Mouse (Mus musculus) hindbrain, postnatal 0 days (tissue): ENCODE measurements at regions not wholly inside any gene's neighbourhood (a gene's known extent, or its start where the extent isn't known, plus 50 kb on each side); places are given as distances from the start of the nearest gene placed in this dataset.
A peak's percentile ranks its signal among the peaks of the same experiment; 100 is the strongest.

ENCODE experiments used
- ATAC-seq: fragments of 200-750 bp; cut with Nextera tagmentation; 2 replicates; pipeline ENCODE4 v1.8.0; 2017; ENCODE audit warnings: mild to moderate bottlenecking, moderate TSS enrichment, moderate library complexity
- DNase-seq: peaks from one replicate; pipeline ENCODE4 v3.0.0-alpha.2; 2015; ENCODE audit warnings: low spot score
- H3K27ac ChIP-seq: fragments of 300-500 bp; sonication (generic); 2 replicates; pipeline ENCODE4 v1.5.1; 2014; ENCODE audit warnings: mild to moderate bottlenecking
- H3K27me3 ChIP-seq: fragments of 300-500 bp; sonication (generic); 2 replicates; pipeline ENCODE4 v1.6.1; 2014; ENCODE audit warnings: low read length, mixed read lengths; ENCODE audit not compliant: insufficient read depth
- H3K36me3 ChIP-seq: fragments of 300-500 bp; sonication (generic); 2 replicates; pipeline ENCODE4 v1.6.1; 2014; ENCODE audit warnings: low read length, mixed read lengths; ENCODE audit not compliant: insufficient read depth
- H3K4me1 ChIP-seq: fragments of 300-500 bp; sonication (generic); 2 replicates; pipeline ENCODE4 v1.6.1; 2014; ENCODE audit warnings: antibody characterized with exemption, low read length, mixed read lengths; ENCODE audit not compliant: insufficient read depth
- H3K4me2 ChIP-seq: fragments of 300-500 bp; sonication (generic); 2 replicates; pipeline ENCODE4 v1.6.1; 2014; ENCODE audit warnings: low read depth, mild to moderate bottlenecking, low read length, moderate library complexity, mixed read lengths
- H3K4me3 ChIP-seq: fragments of 300-500 bp; sonication (generic); 2 replicates; pipeline ENCODE4 v1.5.1; 2014; ENCODE audit warnings: low read length
- H3K9ac ChIP-seq: fragments of 300-500 bp; sonication (generic); replicated peaks from 2 replicates; pipeline ENCODE4 v1.6.1; 2014; ENCODE audit warnings: mild to moderate bottlenecking, low read length, moderate library complexity, mixed read lengths
- H3K9me3 ChIP-seq: fragments of 300-500 bp; sonication (generic); 2 replicates; pipeline ENCODE4 v1.6.1; 2016; ENCODE audit warnings: low read length, mixed read lengths
- CTCF ChIP-seq: IDR thresholded peaks from 2 replicates; pipeline ENCODE4 v1.5.1; 2016; ENCODE audit warnings: antibody characterized with exemption, control low read depth, low read depth
- WGBS: fragments of 180-500 bp; shearing (Covaris S2); extraction: QIAGEN DNeasy Blood & Tissue Kit; methylation state at CpG from one replicate; pipeline ENCODE4 v1.1.7; 2014; 5-methylcytosine and 5-hydroxymethylcytosine counted together

DNA sequence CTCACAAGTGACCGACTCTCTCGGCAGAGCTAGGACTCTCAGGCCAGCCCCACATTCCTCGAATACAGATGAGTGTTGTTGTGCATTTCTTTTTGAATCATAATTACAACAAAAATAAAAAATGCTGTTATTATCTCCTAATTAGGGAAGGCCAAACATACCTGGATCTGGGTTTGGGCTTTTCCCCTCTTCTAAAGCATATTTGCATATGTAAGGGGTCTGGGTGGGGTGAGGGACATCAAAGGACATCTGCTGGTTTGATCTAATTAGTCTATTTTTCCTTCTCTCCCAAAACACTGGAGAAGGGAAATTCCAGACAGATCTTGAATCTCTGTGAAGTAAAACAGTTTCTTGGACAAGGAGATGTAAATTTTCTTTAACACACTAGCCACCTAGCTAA lies 85.3 kb downstream of the Tfap2a start:
- no peak for ATAC-seq
- Histone ChIP-seq H3K4me1 (no peaks in the 10 kb centered on the region), H3K9me3 (no peaks in the 10 kb centered on the region), H3K36me3 (no peaks in the 10 kb centered on the region), H3K4me2 (no peak overlapping the region), H3K27me3 (no peaks in the 10 kb centered on the region), H3K27ac (no peak overlapping the region), H3K9ac (no peak overlapping the region), H3K4me3 (no peak overlapping the region)
- TF ChIP-seq CTCF = no peak
- no peak for DNase-seq
- 70% methylated on average over 3 of the region's 3 CpGs for WGBS

DNA sequence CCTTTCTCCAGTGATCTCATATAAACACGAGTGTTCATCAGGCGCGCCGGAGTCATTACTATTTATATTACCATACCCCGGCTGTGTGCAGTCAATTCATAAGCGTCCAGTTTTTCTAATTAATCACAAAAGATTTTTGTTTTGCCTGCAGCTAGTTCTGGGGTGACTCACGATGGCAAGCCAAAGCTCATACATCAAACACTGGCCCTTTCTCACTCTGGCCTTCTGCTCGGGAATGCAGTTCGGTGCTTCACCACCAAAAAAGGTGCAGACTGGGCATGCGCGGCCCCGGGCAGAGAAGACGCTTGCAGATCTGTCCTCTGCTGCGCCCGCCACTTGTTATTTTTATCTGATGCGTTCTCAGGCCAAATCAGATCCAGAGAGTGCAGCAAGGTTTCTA lies 87.1 kb downstream of the Tfap2a start:
- Histone ChIP-seq H3K4me2 (peak overlapping the region; percentile 41), H3K36me3 (no peaks in the 10 kb centered on the region), H3K4me1 (no peaks in the 10 kb centered on the region), H3K9me3 (no peaks in the 10 kb centered on the region), H3K27me3 (no peaks in the 10 kb centered on the region), H3K4me3 (no peak overlapping the region), H3K27ac (no peak overlapping the region), H3K9ac (no peak overlapping the region)
- DNase-seq = peak; percentile 88
- peak; percentile 56 for TF ChIP-seq CTCF
- WGBS = 35% methylated on average over 16 of the region's 16 CpGs
- peak; percentile 91 for ATAC-seq

DNA sequence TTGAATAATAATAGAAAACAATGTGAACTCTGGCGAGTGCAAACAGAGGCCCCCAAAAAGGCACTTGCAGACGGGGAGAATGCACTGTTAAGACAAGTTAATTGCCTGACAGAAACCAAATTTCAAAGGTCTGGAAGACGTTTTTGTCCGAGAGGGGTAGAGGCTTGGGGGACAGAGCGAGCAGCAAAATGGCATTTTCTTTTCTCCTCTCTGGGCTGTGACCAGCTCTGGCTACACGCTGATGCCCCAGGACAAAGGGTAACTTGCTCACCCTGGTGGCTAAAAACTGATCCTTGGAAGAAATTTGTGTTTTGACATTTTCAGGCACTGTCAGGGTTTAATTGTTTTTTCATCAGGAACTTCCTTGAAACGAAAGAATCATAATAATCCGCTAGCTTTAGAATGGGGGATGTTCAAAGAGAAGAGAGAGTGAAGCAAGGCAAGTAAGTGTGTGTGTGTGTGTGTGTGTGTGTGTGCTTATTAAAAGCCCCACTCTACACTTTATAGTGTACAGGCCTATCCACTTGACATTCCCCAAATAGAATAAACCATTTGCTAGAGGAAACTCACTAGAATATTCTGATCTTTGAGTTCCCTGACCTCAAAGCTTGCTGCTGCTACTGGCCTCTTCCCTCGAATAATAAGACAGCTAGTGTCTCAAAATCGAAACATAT lies 88.0 kb downstream of the Tfap2a start:
- 31% methylated on average over 10 of the region's 10 CpGs for WGBS
- no peaks in the 10 kb centered on the region for H3K27me3 ChIP-seq
- H3K9me3 ChIP-seq = no peaks in the 10 kb centered on the region
- TF ChIP-seq CTCF = peak; percentile 37
- ATAC-seq = no peak
- H3K4me3 ChIP-seq = no peak overlapping the region
- no peaks in the 10 kb centered on the region for H3K36me3 ChIP-seq
- H3K4me1 ChIP-seq = no peaks in the 10 kb centered on the region
- H3K4me2 ChIP-seq = 0 out of 2 replicates have a peak overlapping the region, but pooled peaks have one; percentile 10
- H3K9ac ChIP-seq = no peak overlapping the region
- DNase-seq = peak; percentile 18
- no peak overlapping the region for H3K27ac ChIP-seq

DNA sequence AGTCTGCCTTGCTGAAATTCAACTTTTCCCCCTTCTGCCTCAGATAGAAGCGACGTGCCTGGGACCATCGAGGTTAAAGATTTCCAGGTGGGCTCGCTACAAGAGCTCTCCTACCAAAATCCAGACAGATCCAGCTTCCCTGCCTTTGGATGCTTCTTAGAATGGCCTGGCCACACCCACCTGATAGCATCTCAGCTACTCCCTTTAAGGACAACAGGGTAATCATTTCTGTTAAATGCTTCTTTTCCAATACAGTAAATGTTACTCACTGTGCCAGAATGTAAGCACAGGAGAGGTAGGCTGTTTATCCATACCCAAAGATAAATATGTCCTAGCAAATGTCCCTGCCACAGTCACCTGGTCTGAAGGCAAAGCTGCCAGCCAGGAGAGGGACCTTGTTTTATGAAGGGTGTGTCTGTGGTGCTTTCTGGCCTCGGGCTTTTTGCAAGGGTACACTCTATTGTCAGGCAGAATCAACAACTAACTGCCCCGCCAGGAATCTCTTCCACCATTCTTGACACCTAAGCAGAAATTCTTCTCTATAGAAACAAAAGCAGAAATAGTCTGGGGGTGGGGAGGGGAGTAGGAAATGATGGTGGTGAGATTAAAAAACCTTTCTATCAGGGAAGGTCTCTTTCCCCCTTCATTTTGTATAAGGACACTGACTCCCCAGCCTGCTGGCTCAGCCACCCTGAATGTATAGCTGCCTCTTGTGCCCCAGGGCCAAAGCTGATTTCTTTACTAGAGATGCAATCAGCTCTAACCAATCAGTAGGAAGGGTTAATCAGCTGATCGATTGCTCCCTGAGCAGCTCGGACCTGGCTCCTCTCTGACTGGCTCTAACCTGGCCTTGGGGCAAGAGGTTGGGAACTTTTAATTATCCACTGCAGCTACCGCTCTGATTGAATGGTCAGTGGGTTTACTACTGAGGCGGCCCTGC lies 88.8 kb downstream of the Tfap2a start:
- Histone ChIP-seq H3K27ac (no peak overlapping the region), H3K9ac (no peak overlapping the region), H3K4me3 (no peak overlapping the region), H3K4me1 (no peaks in the 10 kb centered on the region), H3K36me3 (no peaks in the 10 kb centered on the region), H3K27me3 (no peaks in the 10 kb centered on the region), H3K9me3 (no peaks in the 10 kb centered on the region), H3K4me2 (0 out of 2 replicates have a peak overlapping the region, but pooled peaks have one; percentile 10)
- DNase-seq (peak; percentile 3), ATAC-seq (no peak)
- WGBS = 41% methylated on average over 10 of the region's 10 CpGs
- no peak for TF ChIP-seq CTCF

DNA sequence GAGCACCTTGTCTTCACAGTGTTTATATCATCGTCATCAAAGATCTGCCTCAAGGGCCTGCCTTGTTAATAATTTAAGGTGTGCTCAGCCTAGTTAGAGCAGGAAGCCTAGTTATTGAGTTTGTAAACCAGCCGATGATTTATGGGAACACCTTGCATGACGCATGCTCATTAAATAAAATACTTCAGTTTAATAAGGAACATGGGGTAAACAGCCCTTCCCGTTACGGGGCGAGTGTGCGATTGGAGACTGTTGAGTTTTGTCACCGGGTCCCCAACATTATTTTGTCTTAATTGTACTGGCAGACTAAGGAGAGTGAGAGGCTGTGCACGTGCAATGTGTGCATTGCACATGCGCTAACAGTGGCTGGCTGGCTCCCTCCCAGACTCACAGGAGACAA lies 92.0 kb downstream of the Tfap2a start:
- no peak overlapping the region for H3K9ac ChIP-seq
- no peaks in the 10 kb centered on the region for H3K9me3 ChIP-seq
- no peak overlapping the region for H3K4me2 ChIP-seq
- H3K36me3 ChIP-seq = no peaks in the 10 kb centered on the region
- no peak for TF ChIP-seq CTCF
- H3K4me3 ChIP-seq = no peak overlapping the region
- ATAC-seq = no peak
- 85% methylated on average over 10 of the region's 10 CpGs for WGBS
- H3K27me3 ChIP-seq = no peaks in the 10 kb centered on the region
- no peak overlapping the region for H3K27ac ChIP-seq
- DNase-seq = no peak
- H3K4me1 ChIP-seq = no peaks in the 10 kb centered on the region

DNA sequence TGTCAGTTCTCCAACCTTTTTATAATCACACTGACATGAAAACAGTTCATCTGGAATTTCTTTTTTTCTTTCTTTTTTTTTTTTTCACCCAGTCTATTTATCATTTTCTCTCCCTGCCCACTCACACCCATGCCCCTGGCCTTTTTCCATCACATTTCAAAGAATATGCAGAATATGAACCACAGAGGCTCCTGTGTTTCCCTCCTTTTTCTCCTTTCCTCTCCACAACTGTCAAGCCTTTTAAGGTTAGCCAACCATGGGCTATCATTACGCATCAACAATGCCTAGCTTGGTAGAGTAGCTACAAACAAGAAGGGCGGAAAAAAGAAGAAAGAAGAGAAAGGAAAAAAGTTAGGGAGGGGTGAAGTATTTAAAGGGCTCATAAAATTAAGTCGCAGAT lies 92.5 kb downstream of the Tfap2a start:
- 69% methylated on average over 3 of the region's 3 CpGs for WGBS

DNA sequence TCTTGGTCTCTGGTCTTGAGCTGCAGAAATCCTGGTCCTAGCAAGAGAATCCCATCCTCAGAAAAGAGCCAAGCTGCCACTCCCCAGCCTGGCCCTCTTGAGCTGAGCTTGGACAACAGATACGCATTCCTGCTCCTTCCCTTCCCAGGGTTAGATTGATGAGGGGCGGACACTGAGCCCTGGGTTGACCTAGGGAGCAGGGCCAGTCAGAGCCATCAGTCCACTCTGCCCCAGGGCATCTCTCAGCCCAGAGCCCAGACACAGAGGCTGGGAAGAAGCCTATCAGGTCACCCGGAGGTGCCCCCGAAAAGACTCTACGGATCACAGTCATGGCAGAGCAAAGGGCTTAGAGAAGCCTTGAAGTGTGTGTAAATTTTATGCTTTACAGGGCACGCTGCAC lies 95.2 kb downstream of the Tfap2a start:
- WGBS = 67% methylated on average over 6 of the region's 6 CpGs
- DNase-seq = no peak
- no peak overlapping the region for H3K9ac ChIP-seq
- no peak overlapping the region for H3K4me2 ChIP-seq
- TF ChIP-seq CTCF = no peak
- H3K4me1 ChIP-seq = no peaks in the 10 kb centered on the region
- H3K27me3 ChIP-seq = no peaks in the 10 kb centered on the region
- H3K4me3 ChIP-seq = no peak overlapping the region
- no peaks in the 10 kb centered on the region for H3K9me3 ChIP-seq
- no peak overlapping the region for H3K27ac ChIP-seq
- H3K36me3 ChIP-seq = no peaks in the 10 kb centered on the region
- ATAC-seq = no peak

More for the DNA sequence above, 92.5 kb downstream of the Tfap2a start:
- Histone ChIP-seq H3K27ac (no peak overlapping the region), H3K36me3 (no peaks in the 10 kb centered on the region), H3K4me3 (no peak overlapping the region), H3K4me1 (no peaks in the 10 kb centered on the region), H3K9me3 (no peaks in the 10 kb centered on the region), H3K9ac (no peak overlapping the region), H3K27me3 (no peaks in the 10 kb centered on the region), H3K4me2 (no peak overlapping the region)
- DNase-seq (no peak), ATAC-seq (no peak)
- no peak for TF ChIP-seq CTCF
